Mouse (Mus musculus): Measurements from ENCODE around the gene Cd200.

The Cd200 gene

DNA sequence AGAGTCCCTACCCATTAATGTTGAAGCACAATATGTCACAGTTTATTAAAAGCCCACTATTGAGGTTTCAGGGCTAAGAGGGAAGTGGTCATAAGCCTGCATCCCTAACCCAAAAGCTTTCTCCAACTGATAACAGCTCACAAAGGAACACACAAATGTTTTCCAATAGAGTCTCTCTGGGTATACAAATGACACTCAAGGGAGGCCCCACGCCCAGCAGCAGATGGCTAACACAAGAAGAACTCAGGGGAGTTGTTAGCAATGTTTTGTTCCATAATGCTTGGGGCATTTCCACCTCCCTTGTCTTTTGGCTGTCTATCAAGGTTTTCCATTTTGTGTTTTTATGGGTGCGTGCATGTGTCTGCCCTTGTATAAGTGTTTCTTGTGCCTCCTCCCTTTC is 64.0 kb downstream of the Cd200 start:
- DNase-seq (ENCODE audit: low read depth, low spot score): no peak

DNA sequence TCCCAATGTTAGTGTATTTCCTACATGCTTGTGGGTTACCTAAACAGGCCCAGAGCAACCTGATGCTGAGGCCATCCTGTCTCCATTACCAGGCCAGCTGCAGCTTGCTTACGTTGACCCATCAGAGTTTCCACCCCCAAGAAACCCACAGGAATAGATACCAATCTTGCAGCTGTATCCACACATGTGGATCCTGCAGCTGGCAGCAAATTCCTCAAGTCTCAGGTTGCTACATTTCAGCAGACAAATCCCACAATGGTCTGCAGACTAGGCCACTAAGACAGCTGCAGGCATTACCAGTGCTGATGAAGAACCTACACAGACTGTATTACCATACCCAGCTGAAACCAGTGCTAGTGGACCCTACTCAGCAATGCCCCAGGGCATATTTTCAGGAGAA is 72.4 kb downstream of the Cd200 start:
- no peak for DNase-seq (ENCODE audit: low read depth, low spot score)

DNA sequence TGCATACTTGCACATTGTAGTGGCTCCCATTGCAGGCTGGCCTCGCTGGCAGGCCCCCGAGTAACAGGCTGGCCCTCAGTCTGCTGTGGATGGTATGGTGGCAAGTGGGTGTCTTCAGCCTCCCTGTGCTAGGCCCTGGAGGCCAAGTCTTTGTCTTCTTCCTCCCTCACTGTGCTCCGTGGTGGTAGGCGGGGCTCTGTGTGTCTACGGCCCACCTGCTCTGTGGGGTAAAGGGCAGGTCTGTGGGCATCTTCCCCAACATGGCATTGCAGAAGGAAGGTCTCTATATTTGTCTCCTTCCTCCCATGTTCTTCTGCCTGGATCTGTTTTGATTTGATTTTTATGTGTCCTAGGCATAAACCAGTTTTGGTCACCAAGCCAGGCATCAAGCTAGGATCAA is 74.0 kb downstream of the Cd200 start:
- no peak for DNase-seq (ENCODE audit: low read depth, low spot score)

DNA sequence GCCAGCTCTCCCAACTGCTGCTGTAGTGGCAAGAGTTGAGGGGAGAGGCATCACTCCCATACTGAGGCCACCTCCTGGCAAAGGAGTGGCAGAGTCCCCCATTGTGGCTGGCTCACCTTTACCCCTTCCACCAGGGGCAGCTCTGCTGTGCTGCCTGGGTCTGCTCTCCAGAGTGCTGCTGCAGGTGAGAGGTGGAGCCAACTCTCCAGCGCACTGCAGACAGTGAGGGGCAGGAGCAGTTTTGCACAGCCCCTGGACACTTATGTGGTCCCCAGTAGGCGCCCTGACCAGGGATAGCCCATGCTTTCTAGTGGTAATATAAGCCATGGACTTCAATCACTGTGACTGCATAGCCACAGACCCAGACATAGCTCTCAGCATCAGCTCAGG is 74.5 kb downstream of the Cd200 start:
- DNase-seq (ENCODE audit: low read depth, low spot score): no peak

DNA sequence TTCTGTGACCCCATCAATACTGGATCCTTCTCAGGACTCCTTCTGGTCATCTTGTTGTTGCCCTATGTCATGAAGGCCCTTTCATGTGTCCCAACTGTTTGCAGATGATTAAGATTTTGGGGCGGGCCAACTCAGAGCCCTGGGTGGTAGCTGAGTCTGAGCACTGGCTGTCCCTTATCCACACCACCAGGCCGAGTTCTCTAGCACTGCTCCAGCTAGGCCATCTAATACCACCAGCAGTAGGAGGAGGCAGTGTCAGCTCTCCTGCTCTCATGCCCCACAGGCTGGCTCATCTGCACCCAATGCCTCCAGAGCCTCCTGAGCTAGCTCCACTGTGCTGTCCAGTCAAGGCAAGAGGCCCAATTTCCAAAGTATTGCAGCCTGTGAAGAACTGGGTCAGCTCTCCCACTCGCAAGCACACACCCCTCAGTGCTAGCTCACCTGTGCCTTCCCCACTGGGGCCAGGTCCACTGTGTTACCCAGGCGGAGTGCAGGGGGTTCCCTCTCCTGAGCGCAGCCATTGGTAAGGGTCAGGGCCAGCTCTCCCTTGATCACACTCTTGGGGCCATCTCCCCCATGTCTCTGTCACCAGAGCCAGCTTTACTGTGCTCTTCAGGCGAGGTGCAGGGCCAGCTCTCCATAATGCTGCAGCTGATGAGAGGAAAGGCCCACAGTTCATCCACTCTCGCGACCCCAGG is 75.0 kb downstream of the Cd200 start:
- DNase-seq (ENCODE audit: low read depth, low spot score): no peak

DNA sequence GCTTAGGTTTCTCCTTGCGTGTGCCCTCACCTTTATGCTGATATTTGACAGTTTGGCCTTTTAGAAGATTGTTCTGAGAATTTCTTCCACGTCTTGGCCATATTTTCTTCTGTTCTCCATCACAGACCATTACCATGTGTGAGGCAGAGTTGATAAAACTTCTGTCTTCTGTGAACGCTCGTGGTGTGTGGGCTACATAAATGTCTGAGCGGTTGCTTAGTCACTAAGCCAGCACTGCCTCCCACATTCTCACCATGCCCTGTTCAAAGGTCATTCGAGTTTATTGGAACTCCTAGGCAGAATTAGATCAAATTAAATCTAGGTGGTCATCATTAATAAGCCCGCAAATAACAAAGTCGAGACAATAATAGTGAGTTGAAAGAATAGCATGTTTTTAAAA is 76.3 kb downstream of the Cd200 start:
- no peak for DNase-seq (ENCODE audit: low read depth, low spot score)
